Mouse (Mus musculus): ENCODE measurements around the gene Calm1.
"Not testable (repeated sequence)": the region's sequence is repeated elsewhere in the genome, so short reads cannot be mapped to it uniquely, and the experiment has no call there.

Calm1 gene

GRCm38 (mm10) chr12:100196786-100197185, 2.4 kb upstream of the Calm1 start:
- DNase-seq = peak; percentile 88

DNA sequence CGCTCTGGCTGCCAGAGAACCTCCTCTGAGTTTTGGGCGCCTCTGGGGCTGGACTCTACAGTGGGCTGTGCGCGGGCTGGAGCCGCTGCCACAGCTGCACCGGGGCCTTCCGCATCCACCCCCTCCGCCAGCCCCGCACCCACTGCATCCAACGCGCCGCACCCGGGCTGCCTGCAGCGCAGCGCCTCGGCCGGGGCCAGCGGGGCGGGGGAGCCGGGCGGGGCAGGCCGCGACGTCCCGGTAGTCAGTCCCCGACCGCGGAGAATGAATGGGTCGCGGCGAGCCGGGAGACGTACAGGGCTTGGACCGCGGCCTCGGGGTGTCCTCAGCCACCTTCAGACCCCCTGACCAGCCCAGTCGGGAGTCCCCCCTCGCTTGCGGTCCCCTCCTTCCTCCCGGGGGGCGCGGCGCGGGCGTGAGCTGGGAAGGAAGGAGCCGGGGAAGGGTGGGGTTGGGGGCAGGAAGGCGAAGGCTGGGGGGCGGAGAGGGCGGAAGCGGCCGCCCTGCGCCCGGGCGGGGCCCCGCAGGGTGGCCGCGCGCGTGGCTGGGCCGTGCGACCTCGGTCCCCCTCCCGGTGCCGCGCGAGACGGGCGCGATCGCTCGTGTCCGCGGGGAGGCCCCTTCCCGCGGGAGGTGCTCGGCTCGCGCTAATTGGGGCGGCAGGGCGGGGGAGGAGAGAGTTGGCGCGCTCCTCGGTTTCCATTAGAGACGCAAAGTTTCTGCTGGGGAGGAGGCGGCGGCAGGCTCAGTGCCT, 833 bp downstream of the Calm1 start:
- peak; percentile 99 for DNase-seq

- DNase-seq = no peak
These were observed 1.6 kb downstream of the Calm1 start for GRCm38 (mm10) chr12:100200645-100201362.

DNA sequence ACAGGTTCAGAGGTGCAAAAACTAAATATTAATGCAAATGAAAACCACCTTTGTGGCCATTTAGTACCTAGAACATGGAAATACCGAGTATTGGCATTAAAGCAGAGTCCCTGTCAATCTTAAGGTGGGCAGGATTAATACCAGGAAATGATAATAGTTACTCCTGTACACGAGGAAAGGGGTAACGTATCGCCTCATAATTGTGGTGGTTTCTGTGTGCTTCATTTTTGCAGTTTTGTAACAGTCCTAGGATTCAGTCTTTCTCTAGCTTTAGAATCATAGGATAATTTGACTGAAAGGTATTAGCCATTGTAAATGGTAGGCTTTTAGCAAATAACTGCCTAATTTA, 2.1 kb downstream of the Calm1 start:
- no peak for DNase-seq

GRCm38 (mm10) chr12:100201838-100202237, 2.6 kb downstream of the Calm1 start:
- peak; percentile 99 for DNase-seq

GRCm38 (mm10) chr12:100203759-100204158, 4.5 kb downstream of the Calm1 start:
- peak; percentile 92 for DNase-seq

DNA sequence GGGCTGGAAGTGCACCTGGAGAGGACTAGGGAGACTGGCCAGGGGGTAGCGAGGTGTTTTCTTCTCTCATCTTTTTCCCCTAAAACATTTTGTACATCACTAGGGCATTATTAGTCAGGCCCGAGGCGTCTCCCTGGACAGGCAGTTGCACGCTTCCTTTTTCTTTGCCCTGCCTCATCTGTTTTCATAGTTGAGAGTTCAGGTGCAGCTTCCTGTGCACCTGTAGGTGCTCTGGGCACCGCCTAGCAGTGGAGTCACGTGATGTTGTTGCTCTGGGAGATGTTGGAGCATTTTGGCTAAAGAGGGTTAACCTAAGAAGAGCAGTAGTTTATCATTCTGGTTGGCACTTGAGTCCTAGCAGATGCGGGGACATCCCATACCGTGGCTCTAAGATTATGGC, 5.9 kb downstream of the Calm1 start:
- DNase-seq = no peak

DNA sequence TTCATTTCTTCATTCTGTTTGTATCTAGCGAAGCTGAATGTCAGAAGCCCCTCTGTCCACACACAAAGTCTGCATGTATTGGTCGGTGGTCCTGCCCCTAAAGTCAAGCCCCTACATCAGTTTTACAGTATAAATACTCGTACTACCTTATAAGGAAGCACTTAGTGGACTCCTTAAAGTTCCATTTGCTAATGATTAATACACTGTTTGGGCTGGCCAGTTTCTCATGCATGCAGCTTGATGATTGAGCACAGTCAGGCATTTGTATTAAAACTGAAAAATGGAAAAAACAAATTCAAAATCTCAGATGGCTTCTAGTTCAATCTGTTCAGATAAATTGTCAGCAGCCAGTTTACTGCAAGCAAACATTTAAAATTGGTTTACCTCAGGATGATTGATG, 7.3 kb downstream of the Calm1 start:
- no peak for DNase-seq

GRCm38 (mm10) chr12:100206926-100207325, 7.7 kb downstream of the Calm1 start:
- DNase-seq = no peak

GRCm38 (mm10) chr12:100209701-100210478, 10.7 kb downstream of the Calm1 start:
- no peak for DNase-seq

DNA sequence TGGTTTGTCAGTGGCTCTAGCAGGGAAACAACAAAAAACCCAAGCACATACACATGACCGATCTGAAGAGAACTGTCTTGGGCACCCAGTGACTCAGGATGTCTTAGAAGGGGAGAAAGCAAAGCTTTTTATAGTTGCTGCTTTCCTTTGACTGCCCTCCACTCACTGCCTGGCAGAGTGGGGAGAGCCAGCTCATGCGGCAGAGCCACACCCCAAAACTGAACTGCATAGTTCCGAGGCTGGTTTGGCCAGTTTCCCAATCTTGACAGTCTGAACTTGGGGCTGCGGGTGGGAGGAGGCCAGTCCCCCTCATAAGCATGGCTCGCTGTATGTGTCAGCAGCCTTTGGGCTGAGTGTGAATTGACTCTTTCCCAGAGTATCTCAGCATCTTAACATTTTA, 11.7 kb downstream of the Calm1 start:
- DNase-seq = peak; percentile 88

DNA sequence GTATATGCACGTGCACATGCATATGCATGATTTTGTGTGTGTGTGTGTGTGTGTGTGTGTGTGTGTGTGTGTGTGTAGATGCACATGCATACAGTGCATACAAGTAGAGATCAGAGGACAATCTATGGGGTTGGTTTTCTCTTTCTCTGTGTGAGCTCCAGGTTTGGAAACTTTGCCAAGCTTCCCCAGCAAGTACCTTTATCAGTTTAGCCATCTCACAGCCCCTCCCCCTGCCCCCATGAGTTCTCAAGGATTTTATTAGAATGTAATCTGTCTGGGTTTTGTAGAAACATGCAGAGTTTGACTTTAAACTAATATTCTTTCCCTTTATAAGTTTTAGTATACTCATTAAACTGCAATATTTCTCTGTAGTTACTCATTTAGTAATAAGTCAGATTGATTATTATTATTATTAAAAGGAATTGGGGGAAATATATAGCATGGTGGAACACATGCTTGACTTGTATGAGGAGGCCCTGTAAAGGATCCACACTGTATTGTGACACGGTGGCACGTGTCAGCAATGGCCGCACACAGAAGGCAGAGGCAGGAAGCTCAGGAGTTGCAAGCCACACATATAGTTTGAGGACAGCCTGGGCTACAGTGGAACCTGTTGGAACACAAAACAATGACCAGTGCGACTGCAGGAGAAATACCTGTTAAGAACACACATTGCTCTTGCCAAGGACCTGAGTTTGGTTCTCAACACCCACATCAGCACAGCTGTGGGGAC, 12.4 kb downstream of the Calm1 start:
- DNase-seq = no peak

GRCm38 (mm10) chr12:100212397-100212796, 13.2 kb downstream of the Calm1 start:
- DNase-seq = peak; percentile 94

DNA sequence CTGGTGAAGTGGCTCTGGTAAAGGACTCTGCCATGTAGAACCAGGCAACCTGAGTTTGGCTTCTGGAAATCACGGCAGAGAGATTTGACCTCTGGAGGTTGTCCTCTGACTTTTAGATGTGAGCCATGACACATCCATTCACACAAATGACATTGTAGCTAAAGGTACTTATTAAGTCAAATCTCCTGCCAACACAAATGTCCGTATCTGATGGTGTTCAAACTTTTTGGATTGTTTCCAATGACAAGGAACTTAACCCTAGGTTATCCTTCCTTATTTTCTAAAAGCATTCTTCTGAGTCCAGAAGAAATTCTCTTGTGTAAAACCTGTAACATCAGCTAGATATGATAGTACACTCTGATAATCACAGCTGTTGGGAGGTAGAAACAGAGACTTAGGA, 13.9 kb downstream of the Calm1 start:
- no peak for DNase-seq

DNA sequence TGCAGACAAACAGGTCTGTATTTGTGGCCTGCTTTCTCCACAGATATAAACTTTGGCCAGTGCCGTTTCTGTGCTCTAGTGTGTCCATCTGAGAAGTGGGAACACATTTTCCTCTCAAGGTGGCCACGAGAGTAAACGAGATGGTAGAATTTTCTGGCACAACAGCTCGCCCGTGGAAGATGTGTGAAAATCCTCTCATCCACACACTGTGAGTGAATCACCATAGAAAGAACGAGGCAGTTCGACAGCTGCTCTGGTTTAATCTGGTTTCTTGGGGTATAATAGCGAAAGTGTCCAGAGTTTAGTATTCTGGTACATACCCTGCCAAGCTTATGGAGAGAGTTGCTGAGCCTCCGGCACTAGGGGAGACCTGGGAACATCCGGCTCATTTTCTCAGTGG, 14.9 kb downstream of the Calm1 start:
- DNase-seq = no peak

GRCm38 (mm10) chr12:100214738-100215137, 15.5 kb downstream of the Calm1 start:
- DNase-seq = no peak

DNA sequence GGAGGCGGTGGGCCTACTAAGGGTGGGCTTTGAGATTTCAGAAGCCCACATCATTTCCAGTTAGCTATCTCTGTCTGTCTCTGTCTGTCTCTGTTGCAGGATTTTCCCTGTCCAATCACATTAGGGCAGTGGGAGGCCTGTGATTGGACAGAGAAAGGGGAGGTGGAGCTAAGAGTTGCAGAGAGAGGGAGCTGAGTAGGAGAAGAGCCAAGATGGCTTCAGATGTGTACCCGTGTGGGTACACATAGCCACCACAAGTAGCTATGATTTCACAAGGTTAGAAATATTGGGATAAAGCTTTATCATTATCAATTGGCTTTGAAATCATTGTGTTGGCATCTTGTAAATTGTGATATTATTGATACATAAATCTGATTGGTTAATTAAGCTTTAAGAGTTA, 17.9 kb downstream of the Calm1 start:
- DNase-seq = not testable (repeated sequence)

- DNase-seq = no peak
These were observed 20.8 kb downstream of the Calm1 start for GRCm38 (mm10) chr12:100220012-100220411.

- DNase-seq = no peak
These were observed 22.5 kb downstream of the Calm1 start for GRCm38 (mm10) chr12:100221608-100222321.

DNA sequence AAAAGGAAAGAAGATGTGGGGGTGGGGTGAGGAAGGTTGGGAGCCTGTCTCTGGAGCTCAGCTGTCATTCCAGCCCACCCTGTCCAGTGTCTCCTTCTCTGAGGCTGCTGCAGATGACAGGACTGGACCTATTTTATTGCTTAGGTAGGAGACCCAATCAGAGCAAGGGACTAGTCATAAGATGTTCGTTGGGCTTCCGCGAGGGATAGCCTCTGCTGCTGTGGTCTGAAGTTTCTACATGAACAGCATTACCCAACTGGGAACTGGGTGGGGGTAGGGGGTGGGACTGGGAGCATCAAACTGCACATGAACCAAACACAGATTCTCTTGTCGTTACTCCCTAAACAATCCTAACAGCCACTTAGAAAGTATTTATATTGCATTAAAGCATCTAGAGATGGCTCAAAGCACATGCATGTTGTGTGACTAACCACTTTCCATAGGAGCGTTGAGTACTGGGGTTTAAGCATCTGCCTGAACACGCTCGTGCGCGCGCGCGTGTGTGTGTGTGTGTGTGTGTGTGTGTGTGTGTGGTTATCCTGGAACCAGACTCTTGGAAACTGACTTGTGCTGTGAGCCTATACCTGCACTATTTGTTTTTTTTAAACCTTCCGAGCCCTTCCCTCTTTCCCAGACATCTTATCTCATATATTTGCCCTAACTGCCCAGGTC, 23.2 kb downstream of the Calm1 start:
- DNase-seq = no peak

GRCm38 (mm10) chr12:100223531-100223930, 24.3 kb downstream of the Calm1 start:
- peak; percentile 95 for DNase-seq

DNA sequence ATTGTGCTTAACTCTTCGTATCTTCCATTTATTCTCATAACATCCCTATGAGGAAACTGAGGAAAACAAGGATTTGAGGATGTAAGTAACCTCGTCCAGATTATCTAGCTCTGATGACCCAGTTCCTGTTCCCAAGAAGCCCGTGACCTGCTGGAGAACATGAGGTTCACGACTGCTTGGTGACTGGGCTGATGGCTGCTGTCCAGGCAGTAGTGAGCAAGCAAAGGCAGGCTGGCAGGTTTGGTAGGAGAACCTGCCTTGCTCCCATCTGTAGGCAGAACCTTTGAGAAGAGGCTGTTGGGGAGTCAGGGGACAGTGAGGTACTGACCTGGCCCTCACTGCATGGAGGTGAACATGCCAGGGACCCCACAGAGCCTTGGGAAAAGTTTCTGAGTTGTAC, 26.0 kb downstream of the Calm1 start:
- DNase-seq = no peak
